Mouse (Mus musculus) myocyte (in vitro differentiated cells): ENCODE measurements around the gene Creld2. TPM values are rescaled to one million over a fixed set of nuclear protein-coding genes. Genes with fewer than 3 reads are reported as not detected.

Experiments used
- H3K27me3 ChIP-seq: one replicate; pipeline ENCODE4 v1.6.1; 2011; ENCODE audit not compliant: control insufficient read depth, insufficient read depth, insufficient read length
- H3K36me3 ChIP-seq: one replicate; pipeline ENCODE4 v1.6.1; 2011; ENCODE audit not compliant: control insufficient read depth, insufficient read depth
- H3K4me2 ChIP-seq: one replicate; pipeline ENCODE4 v1.6.1; 2011; ENCODE audit warnings: low read depth, control low read depth
- H3K4me3 ChIP-seq: one replicate; pipeline ENCODE4 v1.5.1; 2011; ENCODE audit warnings: mild to moderate bottlenecking, control low read depth, moderate library complexity
- H3K79me2 ChIP-seq: one replicate; pipeline ENCODE4 v1.6.1; 2011; ENCODE audit not compliant: control insufficient read depth, insufficient read depth
- H3ac ChIP-seq: one replicate; pipeline ENCODE4 v1.6.1; 2011; ENCODE audit not compliant: control insufficient read depth, insufficient read length
- CEBPB ChIP-seq: IDR thresholded peaks from 2 replicates; pipeline ENCODE4 v1.6.1; 2011; ENCODE audit warnings: mild to moderate bottlenecking, moderate library complexity; ENCODE audit not compliant: poor library complexity, insufficient read depth, severe bottlenecking
- E2F4 ChIP-seq: IDR thresholded peaks from one replicate; pipeline ENCODE4 v1.6.1; 2011; ENCODE audit warnings: mild to moderate bottlenecking, control low read depth, moderate library complexity; ENCODE audit not compliant: insufficient read depth
- MAX ChIP-seq: IDR thresholded peaks from one replicate; pipeline ENCODE4 v1.6.1; 2011; ENCODE audit warnings: low read depth, mild to moderate bottlenecking, control low read depth
- MYOD1 ChIP-seq, 3 experiments: IDR thresholded peaks; one replicate each; pipeline ENCODE4 v1.6.1; 2011; ENCODE audit warnings: control low read depth in 2 of 3, low read depth in 2 of 3, mild to moderate bottlenecking in 2 of 3, moderate library complexity in 1 of 3; ENCODE audit not compliant: insufficient read length in 2 of 3, control insufficient read depth in 1 of 3
- MYOG ChIP-seq, 3 experiments: IDR thresholded peaks; one replicate each; pipeline ENCODE4 v1.6.1; 2011; ENCODE audit warnings: control low read depth in 2 of 3, low read depth in 2 of 3, mild to moderate bottlenecking in 2 of 3; ENCODE audit not compliant: insufficient read length in 2 of 3, control insufficient read depth in 1 of 3, insufficient read depth in 1 of 3
- POLR2A ChIP-seq: IDR thresholded peaks from one replicate; pipeline ENCODE4 v1.6.1; 2011; ENCODE audit warnings: low read depth, mild to moderate bottlenecking, control low read depth, moderate library complexity; ENCODE audit not compliant: insufficient read length
- POLR2AphosphoS2 ChIP-seq: IDR thresholded peaks from one replicate; pipeline ENCODE4 v1.6.1; 2011; ENCODE audit warnings: low read depth, control low read depth; ENCODE audit not compliant: insufficient read length
- REST ChIP-seq: IDR thresholded peaks from one replicate; pipeline ENCODE4 v1.6.1; 2011; ENCODE audit warnings: mild to moderate bottlenecking, control low read depth, moderate library complexity; ENCODE audit not compliant: insufficient read depth, insufficient read length
- SRF ChIP-seq: IDR thresholded peaks from one replicate; pipeline ENCODE4 v1.6.1; 2011; ENCODE audit warnings: low read depth; ENCODE audit not compliant: control insufficient read depth, insufficient read length
- TCF12 ChIP-seq: IDR thresholded peaks from one replicate; pipeline ENCODE4 v1.6.1; 2011; ENCODE audit warnings: mild to moderate bottlenecking, control low read depth; ENCODE audit not compliant: poor library complexity, insufficient read depth, severe bottlenecking
- TCF3 ChIP-seq: IDR thresholded peaks from one replicate; pipeline ENCODE4 v1.6.1; 2011; ENCODE audit warnings: low read depth, control low read depth; ENCODE audit not compliant: insufficient read length
- USF1 ChIP-seq: IDR thresholded peaks from one replicate; pipeline ENCODE4 v1.6.1; 2011; ENCODE audit warnings: low read depth, mild to moderate bottlenecking, control low read depth, moderate library complexity
- polyA plus RNA-seq: library from polyadenylated mRNA; unstranded; fragments of >200 nt; fragmentation: generic; extraction: Trizol; gene quantifications from one replicate; pipeline ENCODE4 v1.2.1, GENCODE M21; 2012; ENCODE audit warnings: missing spikeins

Creld2 gene
- polyA plus RNA-seq, 1 experiment = 49.3 TPM

DNA sequence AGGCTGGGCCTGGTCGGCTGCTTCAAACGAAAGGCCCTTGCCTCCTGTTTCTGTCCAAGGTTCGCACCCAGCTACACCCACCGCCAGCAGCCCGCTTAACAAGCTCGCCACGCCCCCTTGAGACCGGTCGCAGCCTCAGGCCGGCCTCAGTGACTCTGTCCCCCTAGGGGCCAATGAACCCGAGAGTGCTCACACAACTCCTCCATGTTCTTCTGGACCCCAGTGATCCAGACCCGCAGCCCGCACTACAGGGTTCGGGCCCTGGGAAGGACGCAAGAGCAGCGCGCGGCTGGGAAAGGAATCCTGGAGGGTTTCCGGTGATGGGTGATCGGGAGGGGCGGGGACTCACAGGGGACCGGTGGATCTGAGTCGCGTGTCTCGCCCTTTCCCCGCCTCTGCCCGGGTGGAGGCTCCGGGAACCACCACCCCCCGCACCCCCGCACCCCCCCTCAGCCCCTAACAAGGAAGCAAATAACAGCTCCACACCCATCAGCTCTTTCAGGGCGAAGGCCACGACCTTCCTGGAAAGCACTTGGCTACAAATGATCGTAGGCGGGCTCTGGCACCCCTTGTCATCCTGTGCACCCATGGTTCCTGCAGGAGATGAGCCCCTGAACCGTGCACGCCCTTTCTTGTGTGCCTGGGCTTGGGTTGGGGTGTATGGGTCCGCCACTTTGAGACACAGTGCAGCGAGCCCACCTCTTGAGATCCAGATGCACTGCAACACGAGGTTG lies 17.9 kb downstream of the Creld2 start:
- Histone ChIP-seq H3ac (no peak overlapping the region), H3K4me2 (peak overlapping the region; percentile 100), H3K79me2 (no peaks in the 10 kb centered on the region), H3K36me3 (no peaks in the 10 kb centered on the region), H3K4me3 (peak overlapping the region; percentile 42), H3K27me3 (no peaks in the 10 kb centered on the region)
- TF ChIP-seq E2F4 (no peak), TCF3 (no peak), POLR2A (peak; percentile 33), MYOD1 (IDR thresholded peaks at IDR 0.05; ENCODE audit: control insufficient read depth in 1 of 3, insufficient read length in 2 of 3, low read depth in 2 of 3) (no peak)

DNA sequence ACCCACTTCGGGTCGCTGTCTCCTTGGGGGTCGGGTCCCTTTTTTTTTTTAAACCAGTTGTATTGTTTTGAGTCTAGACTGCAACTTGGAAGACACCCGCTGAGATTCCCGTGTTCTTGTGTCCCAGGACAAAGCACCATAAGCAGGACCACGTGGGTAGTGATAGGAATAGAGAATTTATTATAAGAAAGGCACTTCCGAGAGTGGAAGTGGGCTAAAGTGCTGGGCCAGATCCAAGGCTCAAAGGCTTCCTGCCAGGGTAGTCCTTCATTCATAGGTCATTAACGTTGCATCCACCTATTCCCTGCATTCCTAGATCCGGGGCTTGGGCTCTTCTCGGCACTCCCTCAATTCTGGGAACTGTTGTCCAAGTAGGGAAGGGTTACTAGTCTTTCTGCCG lies 18.5 kb downstream of the Creld2 start:
- H3K4me3 ChIP-seq = peak overlapping the region; percentile 42
- H3K27me3 ChIP-seq = no peaks in the 10 kb centered on the region
- TF ChIP-seq REST (no peak), USF1 (peak; percentile 58), CEBPB (no peak), MYOG (IDR thresholded peaks at IDR 0.05; ENCODE audit: control insufficient read depth in 1 of 3, insufficient read depth in 1 of 3, insufficient read length in 2 of 3, low read depth in 2 of 3) (no peak), TCF12 (no peak), MYOD1 (IDR thresholded peaks at IDR 0.05; ENCODE audit: control insufficient read depth in 1 of 3, insufficient read length in 2 of 3, low read depth in 2 of 3) (no peak)
- H3ac ChIP-seq = no peak overlapping the region
- no peaks in the 10 kb centered on the region for H3K79me2 ChIP-seq
- no peaks in the 10 kb centered on the region for H3K36me3 ChIP-seq
- H3K4me2 ChIP-seq = peak overlapping the region; percentile 100

DNA sequence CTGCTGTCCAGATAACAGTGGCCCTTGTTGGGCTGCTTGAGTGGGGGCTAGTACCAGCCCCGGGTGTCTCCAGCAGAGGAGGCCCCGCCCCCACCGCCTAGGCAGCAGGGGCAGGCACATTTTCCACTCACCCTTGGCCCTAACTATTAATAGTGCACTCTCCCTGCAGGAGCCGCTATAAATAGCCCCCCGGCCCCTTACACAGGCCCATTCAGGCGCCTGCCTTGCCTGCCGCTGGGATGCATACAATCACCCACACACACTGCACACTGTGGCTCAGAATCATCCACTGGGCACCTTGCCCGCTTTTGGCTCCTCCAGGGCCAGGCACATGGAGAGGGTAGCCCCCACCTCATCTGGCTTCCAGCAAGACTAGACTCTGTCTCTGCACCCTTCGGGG lies 19.8 kb downstream of the Creld2 start:
- H3K36me3 ChIP-seq = no peaks in the 10 kb centered on the region
- H3K4me3 ChIP-seq = no peak overlapping the region
- H3K27me3 ChIP-seq = no peaks in the 10 kb centered on the region
- H3K79me2 ChIP-seq = no peaks in the 10 kb centered on the region
- peak overlapping the region; percentile 44 for H3K4me2 ChIP-seq
- no peak overlapping the region for H3ac ChIP-seq
- no peak for TF ChIP-seq TCF3
- TF ChIP-seq MYOD1 (IDR thresholded peaks at IDR 0.05; ENCODE audit: control insufficient read depth in 1 of 3, insufficient read length in 2 of 3, low read depth in 2 of 3) = peak in 1 of 3 experiments; percentile 38

DNA sequence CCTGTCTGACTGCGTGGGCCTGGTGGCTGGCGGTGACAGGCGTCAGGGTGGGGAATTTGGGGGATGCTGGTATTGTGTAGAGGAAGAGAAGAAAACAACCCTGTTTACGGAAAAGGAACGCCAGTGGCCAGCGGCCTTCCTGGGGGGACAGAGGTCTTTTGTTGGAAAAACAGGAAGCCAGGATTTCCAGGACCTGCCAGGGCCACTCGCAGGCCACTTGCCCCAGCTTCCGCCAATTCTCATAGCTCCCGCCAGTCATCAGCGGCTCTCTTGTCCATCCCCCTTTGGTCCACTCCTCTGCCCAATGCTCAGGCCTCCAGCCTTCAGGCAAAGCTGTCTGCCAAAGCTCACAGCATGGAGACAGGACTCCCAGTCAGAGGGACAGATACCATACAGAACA lies 20.7 kb downstream of the Creld2 start:
- no peak overlapping the region for H3ac ChIP-seq
- no peak overlapping the region for H3K4me2 ChIP-seq
- H3K36me3 ChIP-seq = no peaks in the 10 kb centered on the region
- H3K79me2 ChIP-seq = no peaks in the 10 kb centered on the region
- no peak overlapping the region for H3K4me3 ChIP-seq
- no peak for TF ChIP-seq MYOD1 (IDR thresholded peaks at IDR 0.05; ENCODE audit: control insufficient read depth in 1 of 3, insufficient read length in 2 of 3, low read depth in 2 of 3)
- no peak for TF ChIP-seq POLR2A
- no peak for TF ChIP-seq MAX
- no peak for TF ChIP-seq POLR2AphosphoS2
- TF ChIP-seq E2F4 = no peak
- no peak for TF ChIP-seq TCF12
- no peak for TF ChIP-seq REST
- no peak for TF ChIP-seq TCF3
- TF ChIP-seq USF1 = no peak
- TF ChIP-seq SRF = no peak
- TF ChIP-seq MYOG (IDR thresholded peaks at IDR 0.05; ENCODE audit: control insufficient read depth in 1 of 3, insufficient read depth in 1 of 3, insufficient read length in 2 of 3, low read depth in 2 of 3) = no peak
- TF ChIP-seq CEBPB = no peak
- no peaks in the 10 kb centered on the region for H3K27me3 ChIP-seq

DNA sequence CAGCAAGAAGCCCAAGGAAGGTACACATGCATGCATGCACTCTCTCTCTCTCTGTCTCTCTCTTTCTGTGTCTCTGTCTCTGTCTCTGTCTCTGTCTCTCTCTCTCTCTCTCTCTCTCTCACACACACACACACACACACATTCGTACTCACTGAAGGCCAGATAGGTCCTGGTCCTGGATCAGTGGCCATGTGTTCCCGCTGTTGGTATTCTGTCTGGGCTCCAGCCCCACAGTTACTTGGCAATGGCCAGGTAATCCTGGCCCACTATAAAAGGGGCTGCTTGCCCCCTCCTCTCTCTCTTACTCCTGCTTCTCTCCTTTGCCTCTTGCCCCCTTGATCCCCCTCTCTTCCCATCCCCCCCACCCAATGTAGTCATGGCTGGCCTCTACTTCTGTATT lies 21.7 kb downstream of the Creld2 start:
- TF ChIP-seq REST (no peak), POLR2A (no peak), MYOD1 (IDR thresholded peaks at IDR 0.05; ENCODE audit: control insufficient read depth in 1 of 3, insufficient read length in 2 of 3, low read depth in 2 of 3) (no peak), SRF (no peak), USF1 (no peak)
- Histone ChIP-seq H3K27me3 (no peaks in the 10 kb centered on the region), H3K36me3 (no peaks in the 10 kb centered on the region)

More for the DNA sequence above, 21.7 kb downstream of the Creld2 start:
- no peak overlapping the region for H3K4me2 ChIP-seq
- H3K4me3 ChIP-seq = no peak overlapping the region
- H3ac ChIP-seq = no peak overlapping the region
- no peaks in the 10 kb centered on the region for H3K79me2 ChIP-seq
